Mouse (Mus musculus) liver, adult 2 months (tissue): ENCODE measurements at regions not wholly inside any gene's neighbourhood (a gene's known extent, or its start where the extent isn't known, plus 50 kb on each side); places are given as distances from the start of the nearest gene placed in this dataset.

Experiments
- DNase-seq: peaks from one replicate; pipeline ENCODE4 v3.0.0-alpha.2; 2011; ENCODE audit warnings: low read depth, low spot score; ENCODE audit errors: extremely low read depth
- H3K27ac ChIP-seq: fragments of 200-500 bp; replicated peaks from 2 replicates; pipeline ENCODE4 v1.5.1; 2012; ENCODE audit warnings: low read depth, mild to moderate bottlenecking, control low read depth, inconsistent platforms, low read length; ENCODE audit not compliant: insufficient read depth
- H3K27me3 ChIP-seq: fragments of 200-500 bp; 2 replicates; pipeline ENCODE4 v1.6.1; 2012; ENCODE audit warnings: mild to moderate bottlenecking, moderate library complexity, low read length, inconsistent platforms; ENCODE audit not compliant: control insufficient read depth, insufficient read depth
- H3K36me3 ChIP-seq: fragments of 200-500 bp; 2 replicates; pipeline ENCODE4 v1.6.1; 2012; ENCODE audit warnings: low read length, inconsistent platforms; ENCODE audit not compliant: control insufficient read depth, insufficient read depth
- H3K4me1 ChIP-seq: fragments of 200-500 bp; 2 replicates; pipeline ENCODE4 v1.6.1; 2011; ENCODE audit warnings: low read length; ENCODE audit not compliant: control insufficient read depth, insufficient read depth
- H3K4me3 ChIP-seq: fragments of 200-500 bp; 2 replicates; pipeline ENCODE4 v1.5.1; 2011; ENCODE audit warnings: low read depth, mild to moderate bottlenecking, control low read depth, low read length, moderate library complexity; ENCODE audit not compliant: insufficient read depth
- H3K79me2 ChIP-seq: fragments of 200-500 bp; 2 replicates; pipeline ENCODE4 v1.6.1; 2012; ENCODE audit warnings: inconsistent platforms, mild to moderate bottlenecking, low read length, moderate library complexity; ENCODE audit not compliant: control insufficient read depth, insufficient read depth
- H3K9ac ChIP-seq: fragments of 200-500 bp; 2 replicates; pipeline ENCODE4 v1.6.1; 2012; ENCODE audit warnings: low read depth, mild to moderate bottlenecking, control low read depth, inconsistent platforms, low read length
- CTCF ChIP-seq: fragments of 200-500 bp; IDR thresholded peaks from 2 replicates; pipeline ENCODE4 v1.5.1; 2011; ENCODE audit warnings: low read depth, low read length, control low read depth
- POLR2A ChIP-seq: fragments of 200-500 bp; IDR thresholded peaks from 2 replicates; pipeline ENCODE4 v1.6.1; 2011; ENCODE audit warnings: low read length, control low read depth; ENCODE audit not compliant: insufficient read depth; ENCODE audit errors: extremely low read depth
- whole genome bisulfite sequencing: fragments of 180-500 bp; shearing (Covaris S2); methylation state at CpG from one replicate; pipeline ENCODE4 v1.1.7; 2018; 5-methylcytosine and 5-hydroxymethylcytosine counted together

DNA sequence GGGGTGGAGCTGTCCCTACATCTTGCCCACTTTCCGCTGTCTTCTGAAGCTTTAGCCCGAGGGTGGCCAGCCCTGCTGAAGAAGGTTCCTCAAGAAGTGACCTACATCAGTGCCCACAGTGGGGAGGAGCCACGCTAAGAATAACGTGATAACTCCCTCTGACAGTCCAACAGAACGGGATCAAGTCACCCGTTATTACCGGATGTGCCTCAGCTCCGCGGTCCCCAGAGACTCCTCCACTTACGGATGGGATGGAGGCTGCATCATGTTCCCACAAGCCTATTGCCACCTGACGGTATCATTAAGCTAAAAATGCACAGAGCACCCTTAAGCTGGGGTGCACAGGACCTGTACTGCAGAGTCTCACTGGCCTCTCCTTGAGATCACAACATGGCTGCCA lies 63.2 kb upstream of the Runx3 start:
- no peak overlapping the region for H3K9ac ChIP-seq
- no peak for DNase-seq
- no peaks in the 10 kb centered on the region for H3K36me3 ChIP-seq
- no peak overlapping the region for H3K4me3 ChIP-seq
- no peaks in the 10 kb centered on the region for H3K79me2 ChIP-seq
- H3K27ac ChIP-seq = no peak overlapping the region
- H3K4me1 ChIP-seq = no peaks in the 10 kb centered on the region
- TF ChIP-seq POLR2A (no peak), CTCF (no peak)
- H3K27me3 ChIP-seq = no peaks in the 10 kb centered on the region
- WGBS = 85% methylated on average over 11 of the region's 11 CpGs

DNA sequence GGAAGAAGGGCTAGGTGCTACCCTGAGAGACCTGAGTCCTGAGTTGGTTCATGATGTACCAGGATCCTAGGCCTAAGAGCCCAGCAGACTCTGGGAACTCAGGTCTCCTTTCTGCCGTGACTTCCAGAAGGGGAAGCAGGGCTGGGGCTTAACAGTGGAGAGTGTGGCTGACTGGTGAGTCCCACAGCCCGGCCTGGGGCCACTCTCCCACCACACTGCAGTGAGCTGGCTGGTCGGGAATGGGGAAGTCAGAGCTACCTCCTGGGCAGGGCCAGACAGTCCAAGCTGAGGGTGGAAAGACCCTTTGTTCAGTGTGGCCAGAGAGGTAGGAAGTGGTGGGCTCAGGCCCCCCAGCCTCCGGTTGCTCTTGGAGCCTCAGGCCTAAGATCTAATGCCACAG lies 61.6 kb upstream of the Runx3 start:
- no peak overlapping the region for H3K27ac ChIP-seq
- no peak for TF ChIP-seq POLR2A
- TF ChIP-seq CTCF = no peak
- DNase-seq = no peak
- 72% methylated on average over 4 of the region's 4 CpGs for WGBS
- H3K36me3 ChIP-seq = no peaks in the 10 kb centered on the region
- H3K4me1 ChIP-seq = no peaks in the 10 kb centered on the region
- H3K9ac ChIP-seq = no peak overlapping the region
- H3K79me2 ChIP-seq = no peaks in the 10 kb centered on the region
- peaks cover 2% of the 10 kb centered on the region for H3K27me3 ChIP-seq
- no peak overlapping the region for H3K4me3 ChIP-seq

DNA sequence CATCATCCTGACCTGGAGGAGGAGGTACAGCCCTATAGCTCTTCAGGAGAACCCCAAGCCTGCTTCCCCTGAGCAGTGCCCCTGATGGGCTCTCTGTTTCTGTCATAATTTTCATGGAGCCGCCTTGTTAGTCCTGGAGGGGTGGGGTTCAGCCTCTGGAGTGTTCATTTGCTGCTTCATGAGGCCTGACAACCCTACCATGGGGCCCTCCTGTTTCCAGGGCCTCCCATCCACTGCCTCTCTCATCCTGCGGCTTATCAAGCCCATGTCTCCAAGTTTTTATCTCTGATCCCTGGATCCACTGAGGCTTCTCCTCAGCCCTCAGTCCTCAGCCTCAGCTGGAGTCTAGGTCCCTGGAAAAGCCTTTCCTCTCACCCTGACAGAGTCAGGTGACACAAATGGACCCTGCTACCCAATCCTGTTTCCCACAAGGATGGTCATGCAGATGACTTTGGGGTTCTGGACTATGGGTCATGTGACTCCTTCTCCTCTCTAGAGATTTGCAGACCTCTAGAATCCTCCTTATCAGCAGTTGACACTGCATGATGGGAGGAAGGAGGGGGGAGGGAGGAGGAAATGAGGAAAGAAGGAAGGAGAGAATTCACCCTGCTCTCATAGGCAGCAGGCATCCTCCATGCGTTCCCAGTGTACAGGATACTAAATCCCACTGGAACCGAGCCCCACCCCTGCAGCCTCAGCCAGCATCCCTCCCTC lies 59.3 kb upstream of the Runx3 start:
- Histone ChIP-seq H3K4me1 (no peaks in the 10 kb centered on the region), H3K4me3 (no peak overlapping the region), H3K79me2 (no peaks in the 10 kb centered on the region), H3K27me3 (peaks cover 3% of the 10 kb centered on the region), H3K27ac (no peak overlapping the region), H3K36me3 (no peaks in the 10 kb centered on the region), H3K9ac (no peak overlapping the region)
- WGBS = 57% methylated on average over 4 of the region's 4 CpGs
- no peak for TF ChIP-seq POLR2A
- no peak for TF ChIP-seq CTCF
- no peak for DNase-seq

DNA sequence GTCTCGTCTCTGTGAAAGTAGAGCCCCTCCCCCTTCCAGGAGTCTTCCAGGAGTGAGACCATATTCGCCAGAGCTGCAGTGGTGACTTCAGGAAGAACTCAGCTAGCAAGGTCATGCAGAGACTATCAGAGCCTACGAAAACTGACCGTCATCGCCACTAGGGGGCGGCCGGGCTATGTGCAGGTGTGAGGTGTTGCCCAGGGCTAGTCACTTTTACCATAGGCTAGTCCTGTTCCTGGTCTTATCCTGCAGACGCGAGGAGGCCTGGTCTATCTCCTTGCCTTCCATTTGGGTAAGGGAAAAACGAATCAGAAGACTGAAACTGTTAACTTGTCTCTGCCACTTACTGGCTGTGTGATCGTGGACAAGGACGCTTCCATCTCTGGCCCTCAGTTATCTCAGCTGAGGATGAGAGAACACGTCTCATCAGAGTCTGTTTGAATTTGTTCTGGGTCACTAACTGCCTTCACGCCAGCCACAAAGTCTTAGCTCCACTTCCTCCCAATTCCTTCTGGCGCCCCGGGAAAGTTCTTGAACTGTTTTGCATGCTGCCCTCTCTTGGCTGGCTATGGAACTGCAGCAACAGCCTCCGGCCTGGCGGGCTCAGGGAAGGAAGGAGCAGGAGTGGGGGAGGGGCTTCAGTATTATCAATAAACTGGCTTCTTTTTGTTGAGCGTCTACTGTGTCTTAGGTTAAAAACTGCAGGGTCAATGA lies 53.5 kb upstream of the Runx3 start:
- TF ChIP-seq CTCF (peak; percentile 91), POLR2A (no peak)
- no peak overlapping the region for H3K27ac ChIP-seq

DNA sequence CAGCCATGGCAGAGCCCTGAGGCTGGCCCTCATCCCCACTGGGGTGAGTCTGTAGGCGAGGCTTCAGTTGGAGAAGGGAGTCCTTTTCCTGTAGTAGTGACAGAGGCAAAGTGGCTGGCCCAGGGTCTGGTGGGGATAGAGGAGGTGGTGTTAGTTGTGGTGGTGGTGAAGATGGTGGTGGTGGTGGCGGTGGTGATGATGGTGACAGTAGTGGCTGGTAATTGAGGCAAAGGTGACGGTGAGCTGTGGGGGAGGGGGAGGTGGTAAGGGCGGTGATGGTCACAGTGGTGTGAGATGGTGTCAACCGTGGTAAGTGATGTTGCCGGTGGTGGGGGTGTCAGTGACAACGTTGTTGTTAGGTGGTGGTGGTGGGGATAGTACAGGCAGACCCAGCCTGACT lies 52.6 kb upstream of the Runx3 start:
- 79% methylated on average over 7 of the region's 7 CpGs for WGBS
- Histone ChIP-seq H3K27ac (no peak overlapping the region), H3K79me2 (no peaks in the 10 kb centered on the region), H3K4me3 (no peak overlapping the region), H3K27me3 (peaks cover 3% of the 10 kb centered on the region), H3K4me1 (no peaks in the 10 kb centered on the region), H3K36me3 (no peaks in the 10 kb centered on the region), H3K9ac (no peak overlapping the region)
- DNase-seq = no peak
- TF ChIP-seq CTCF = no peak
- TF ChIP-seq POLR2A = no peak

More for the DNA sequence above, 53.5 kb upstream of the Runx3 start:
- peaks cover 3% of the 10 kb centered on the region for H3K27me3 ChIP-seq
- WGBS = 9% methylated on average over 19 of the region's 19 CpGs
- DNase-seq = peak; percentile 48
- no peaks in the 10 kb centered on the region for H3K79me2 ChIP-seq
- H3K36me3 ChIP-seq = no peaks in the 10 kb centered on the region
- no peak overlapping the region for H3K4me3 ChIP-seq
- no peak overlapping the region for H3K9ac ChIP-seq
- H3K4me1 ChIP-seq = no peaks in the 10 kb centered on the region

DNA sequence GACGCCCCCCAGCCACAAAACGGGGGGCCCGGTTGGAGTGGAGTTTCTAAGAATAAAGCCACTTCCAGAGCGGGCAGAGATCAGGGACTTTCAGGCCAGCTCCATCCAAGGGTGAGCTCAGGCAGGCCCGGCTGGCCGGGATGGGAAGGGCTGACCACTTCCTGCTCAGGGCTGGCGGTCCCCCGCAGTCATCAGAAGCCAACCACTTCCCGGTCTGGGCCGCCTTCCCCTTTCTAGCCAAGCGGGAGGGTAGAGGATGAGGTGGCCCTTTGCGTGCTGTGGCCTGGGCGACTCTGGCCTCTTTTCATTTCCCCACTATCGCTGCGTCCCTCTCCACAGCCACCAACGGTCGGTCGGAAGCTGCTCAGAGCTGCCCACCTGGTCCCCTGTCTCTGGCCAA lies 50.6 kb upstream of the Runx3 start:
- no peak for DNase-seq
- WGBS = 70% methylated on average over 18 of the region's 18 CpGs
- H3K79me2 ChIP-seq = no peaks in the 10 kb centered on the region
- H3K4me1 ChIP-seq = no peaks in the 10 kb centered on the region
- no peak for TF ChIP-seq CTCF
- no peak for TF ChIP-seq POLR2A
- H3K9ac ChIP-seq = no peak overlapping the region
- H3K27ac ChIP-seq = no peak overlapping the region
- H3K27me3 ChIP-seq = no peaks in the 10 kb centered on the region
- no peak overlapping the region for H3K4me3 ChIP-seq
- H3K36me3 ChIP-seq = no peaks in the 10 kb centered on the region
